Mouse (Mus musculus) G1E (cell line): ENCODE measurements around the gene Zbp1.

Experiments
- CTCF ChIP-seq: IDR thresholded peaks from 2 replicates; pipeline ENCODE4 v1.5.1; 2012; ENCODE audit warnings: low read depth, low read length, inconsistent platforms, mixed read lengths
- GATA1 ChIP-seq: IDR thresholded peaks from 2 replicates; pipeline ENCODE4 v1.6.1; 2012; ENCODE audit warnings: borderline replicate concordance, low read length, inconsistent platforms, mixed read lengths

- TF ChIP-seq GATA1: no peak
- TF ChIP-seq CTCF: no peak
These were observed 30.7 kb upstream of the Zbp1 start for GRCm38 (mm10) chr2:173249386-173249785.
